Mouse (Mus musculus) embryo, embryonic 10 days (tissue): Measurements from ENCODE around the gene Gsg1.

Experiments
- DNase-seq: peaks from one replicate; pipeline ENCODE4 v3.0.0-alpha.2; 2015; ENCODE audit warnings: low spot score

The Gsg1 gene

DNA sequence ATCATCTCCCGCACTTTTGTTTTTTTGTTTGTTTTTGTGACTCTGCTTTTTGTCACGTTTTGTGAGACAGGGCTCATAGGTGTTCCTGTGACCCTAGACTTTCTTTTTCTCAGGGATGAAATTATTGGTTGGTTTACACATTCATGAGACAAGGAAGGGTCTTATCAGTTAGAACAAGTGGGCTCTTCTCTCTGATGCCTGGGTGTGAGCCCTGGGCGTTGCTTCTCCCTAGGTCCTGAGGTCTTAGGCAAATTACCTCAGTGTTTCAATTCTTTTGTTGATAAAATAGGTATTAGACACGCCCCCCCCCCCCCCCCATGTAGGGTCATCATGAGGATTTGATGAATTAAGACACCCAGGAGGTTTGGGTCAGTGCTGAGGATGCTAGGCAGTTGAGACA lies 49.3 kb downstream of the Gsg1 start:
- no peak for DNase-seq

DNA sequence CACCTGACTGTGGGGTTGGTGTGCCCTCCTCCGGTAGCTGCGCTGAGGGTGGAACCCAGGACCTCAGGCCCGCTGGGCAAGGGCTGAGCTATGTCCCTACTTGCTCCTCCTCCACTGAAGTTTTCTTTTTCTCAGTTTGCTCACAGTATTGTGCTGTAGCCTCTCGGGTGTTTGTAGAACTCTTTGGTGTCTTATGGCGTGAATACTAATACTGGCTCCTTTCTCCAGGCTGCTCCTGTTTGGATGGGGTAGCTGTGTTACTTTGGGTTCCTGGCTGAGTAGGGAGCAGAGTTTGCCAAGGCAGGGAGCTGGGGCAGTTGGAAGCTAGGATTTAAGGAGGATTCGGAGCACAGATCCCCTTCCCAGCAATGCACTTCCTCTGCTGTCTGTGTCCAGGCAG lies 50.4 kb downstream of the Gsg1 start:
- DNase-seq = no peak

DNA sequence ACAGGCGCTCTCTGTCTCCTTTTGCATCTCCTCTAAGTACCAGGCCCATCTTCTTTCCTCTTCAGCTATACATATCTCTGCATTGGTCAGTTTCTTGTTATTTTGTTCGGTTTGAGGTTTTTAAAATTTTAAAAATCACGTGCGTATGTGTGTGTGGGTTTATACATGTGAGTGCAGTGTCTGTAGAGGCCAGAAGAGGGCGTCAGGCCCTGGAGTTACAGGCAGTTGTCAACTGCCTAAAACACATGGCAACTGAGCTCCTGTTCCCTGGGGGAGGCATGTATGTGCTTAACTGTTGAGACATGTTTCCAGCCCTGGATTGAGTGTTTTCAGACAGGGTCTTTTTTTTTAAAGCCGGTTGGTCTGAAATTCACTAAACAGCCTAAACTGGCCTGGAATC lies 51.5 kb downstream of the Gsg1 start:
- DNase-seq = no peak

DNA sequence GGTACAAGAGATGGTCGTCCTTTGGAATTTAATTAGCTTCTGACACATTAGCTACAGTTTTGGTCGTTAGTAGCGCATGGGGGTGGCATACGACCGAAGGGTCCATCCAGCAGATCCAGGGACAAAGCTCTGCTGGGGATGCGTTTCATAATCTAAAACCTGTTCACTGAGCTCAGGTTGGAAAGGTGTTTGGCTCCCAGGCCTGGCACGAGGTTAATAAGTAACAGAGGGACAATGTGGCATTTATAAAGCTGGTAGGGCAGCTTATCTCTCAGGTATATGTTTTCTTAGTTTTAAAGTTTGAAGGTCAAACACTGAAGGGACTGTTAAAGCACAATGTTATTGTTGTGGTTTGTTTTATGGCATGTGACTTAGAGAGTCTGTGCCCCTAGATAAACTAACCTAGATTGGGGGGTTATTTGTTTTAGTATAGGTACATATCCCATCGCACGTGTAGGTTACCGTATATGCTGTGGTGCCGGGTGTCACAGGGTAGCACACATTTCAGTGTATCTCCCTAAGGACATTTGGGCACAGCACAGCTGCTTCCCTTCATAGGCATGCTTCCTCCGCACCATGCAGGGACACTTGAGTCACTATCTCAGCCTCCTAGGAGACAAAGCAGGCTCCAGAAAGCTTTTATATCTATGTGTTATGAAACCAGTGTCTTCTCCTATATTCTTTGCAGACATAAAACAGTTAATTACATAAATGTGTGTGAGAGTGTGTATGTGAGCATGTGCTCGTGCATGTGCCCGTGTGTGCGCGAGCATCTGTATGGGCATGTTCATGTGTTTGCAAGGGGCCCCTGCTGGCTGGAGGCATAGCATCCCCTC lies 53.8 kb downstream of the Gsg1 start:
- DNase-seq = no peak

DNA sequence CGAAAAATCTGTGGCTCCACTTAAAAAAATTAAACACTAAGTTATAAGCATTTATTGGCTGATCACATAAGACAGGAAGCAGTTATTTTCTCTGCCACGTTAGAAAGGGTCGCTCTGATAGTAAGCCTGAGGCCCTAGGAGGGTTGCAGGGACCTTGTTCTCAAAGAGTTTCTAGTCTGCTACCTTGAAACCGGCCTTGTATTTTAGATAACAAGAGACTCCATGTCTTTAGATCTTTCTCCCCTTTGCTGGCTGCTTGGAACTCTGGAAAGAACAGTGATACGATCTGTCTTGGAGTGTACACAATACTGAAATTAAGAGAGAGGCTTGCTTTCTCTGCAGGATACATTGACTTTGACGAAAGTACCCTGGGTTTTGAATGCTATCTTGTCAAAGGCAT lies 55.4 kb downstream of the Gsg1 start:
- DNase-seq = no peak

DNA sequence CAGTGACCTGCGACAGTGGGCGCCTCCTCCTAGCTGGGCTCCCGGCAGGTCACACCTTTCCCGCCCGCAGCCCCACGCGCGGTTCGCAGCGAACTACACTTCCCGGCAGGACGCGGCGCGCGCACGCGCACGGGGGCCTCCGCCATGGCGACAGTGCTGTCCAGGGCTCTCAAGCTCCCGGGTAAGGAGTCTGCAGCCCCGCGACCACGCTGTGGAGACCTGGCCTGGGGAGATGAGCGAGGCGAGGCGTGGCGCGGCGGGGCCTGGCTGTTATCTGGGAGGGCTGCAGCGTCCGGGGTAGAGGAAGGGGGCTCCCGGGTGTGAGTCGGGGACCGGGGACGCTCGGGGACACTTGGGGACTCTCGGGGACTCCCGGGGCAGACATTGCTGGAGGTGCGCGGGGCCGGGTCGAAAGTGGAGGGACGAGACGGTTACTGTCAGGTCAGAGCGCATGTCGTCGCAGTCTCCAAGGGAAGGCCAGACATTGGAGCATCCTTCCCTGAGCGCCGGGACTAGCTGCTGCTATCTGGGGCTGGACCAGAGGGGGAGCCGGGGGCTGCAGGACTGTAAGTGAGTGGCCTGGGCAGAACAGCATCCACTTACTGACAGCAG lies 56.1 kb downstream of the Gsg1 start, which contains the start of the genes Fam234b and Hebp1:
TSS of gene Fam234b (plus strand) at position 57 of the 612 bp plus-strand sequence.
TSS of gene Hebp1 (minus strand) at position 102 of the 612 bp plus-strand sequence.
- peak; percentile 81 for DNase-seq

DNA sequence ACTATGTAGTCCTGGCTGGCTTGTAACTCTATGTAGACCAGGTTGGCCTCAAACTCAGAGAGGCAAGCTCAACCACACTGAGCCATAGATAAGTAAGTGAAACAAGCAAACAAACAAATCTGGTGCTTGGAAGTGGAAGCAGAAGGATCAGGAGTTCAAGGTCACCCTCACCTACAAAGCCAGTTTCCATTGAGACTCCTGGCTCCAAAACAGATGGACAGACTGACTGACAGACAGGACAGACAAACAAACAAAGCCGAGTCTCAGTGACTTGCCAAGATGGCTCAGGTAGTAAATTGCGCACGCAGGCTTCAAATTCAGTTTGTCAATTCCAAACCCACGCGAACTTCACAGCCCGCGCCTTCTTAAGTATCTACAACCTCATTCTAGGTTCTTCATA lies 56.7 kb downstream of the Gsg1 start:
- DNase-seq = no peak

DNA sequence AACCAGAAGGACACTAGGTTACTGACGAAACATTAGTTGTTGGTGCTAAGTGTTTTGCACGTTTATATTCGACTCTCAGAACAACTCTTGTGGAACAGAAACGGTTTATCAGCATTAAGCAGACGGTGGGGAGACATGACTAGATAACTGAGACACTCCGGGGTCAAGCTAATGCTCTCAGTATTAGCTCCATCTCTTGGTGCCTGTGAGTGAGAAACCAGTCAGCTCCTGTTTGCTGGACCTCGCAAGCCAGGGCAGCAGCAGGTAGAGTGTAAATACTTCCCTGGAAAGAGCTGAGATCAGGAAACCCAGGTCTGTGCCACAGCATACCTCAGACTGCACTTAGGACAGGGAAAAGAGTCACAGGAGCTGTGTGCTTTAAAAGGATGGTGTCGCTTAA lies 57.4 kb downstream of the Gsg1 start:
- DNase-seq = no peak

DNA sequence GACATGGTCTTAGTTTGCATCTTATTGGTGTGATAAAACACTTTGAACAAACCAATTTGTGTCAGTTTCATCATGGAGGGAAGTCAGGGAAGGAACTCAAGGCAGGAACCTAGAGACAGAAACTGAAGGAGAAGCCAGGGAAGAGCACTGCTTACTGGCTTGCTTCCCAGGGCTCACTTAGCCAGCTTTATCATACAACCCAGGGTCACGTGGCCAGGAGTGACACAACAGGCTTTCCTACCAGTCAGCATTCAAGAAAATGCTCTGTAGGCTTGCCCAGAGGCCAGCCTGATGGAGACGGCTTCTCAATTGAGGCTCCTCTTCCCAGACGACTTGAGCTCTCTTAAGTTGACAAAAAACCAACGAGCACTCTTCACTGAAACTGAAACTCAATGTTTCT lies 59.2 kb downstream of the Gsg1 start:
- no peak for DNase-seq

DNA sequence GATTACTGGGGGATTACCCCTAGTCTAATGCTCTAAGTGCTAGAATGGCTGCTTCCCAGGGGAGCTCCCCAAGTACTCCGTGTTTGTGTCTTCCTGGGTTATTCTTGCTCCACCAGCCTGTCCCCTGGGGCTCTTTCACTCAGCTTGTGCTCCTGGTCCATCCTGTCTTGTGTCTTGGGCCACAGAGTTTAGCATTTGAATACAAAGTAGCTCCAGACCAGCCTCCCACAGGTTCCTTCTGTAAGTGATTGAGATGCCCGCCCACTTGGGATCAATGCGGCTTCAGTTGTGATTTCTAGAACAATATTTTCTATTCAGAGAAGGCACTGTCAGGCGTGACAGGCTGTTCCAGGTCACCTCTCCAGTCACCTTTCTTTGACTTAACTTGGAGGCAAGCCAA lies 60.4 kb downstream of the Gsg1 start:
- no peak for DNase-seq

DNA sequence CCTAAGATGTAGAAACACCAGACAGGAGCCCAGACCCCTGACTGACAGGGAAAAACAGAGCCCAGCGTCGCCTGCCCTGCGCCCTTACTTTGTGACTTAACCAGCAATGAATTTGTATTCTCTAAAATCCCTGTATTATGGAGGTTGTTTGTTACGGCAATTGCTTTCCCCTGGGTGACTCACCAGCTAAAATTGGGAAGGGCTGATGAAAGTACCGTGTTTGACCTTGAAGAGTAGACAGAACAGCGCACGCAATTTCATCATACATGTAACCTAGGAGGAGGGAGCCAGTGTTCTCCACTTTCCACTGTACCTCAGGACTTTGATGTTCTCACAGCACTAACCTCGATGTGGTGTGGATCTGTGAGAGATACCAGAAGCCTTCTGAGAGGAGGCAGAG lies 61.2 kb downstream of the Gsg1 start:
- DNase-seq = no peak

DNA sequence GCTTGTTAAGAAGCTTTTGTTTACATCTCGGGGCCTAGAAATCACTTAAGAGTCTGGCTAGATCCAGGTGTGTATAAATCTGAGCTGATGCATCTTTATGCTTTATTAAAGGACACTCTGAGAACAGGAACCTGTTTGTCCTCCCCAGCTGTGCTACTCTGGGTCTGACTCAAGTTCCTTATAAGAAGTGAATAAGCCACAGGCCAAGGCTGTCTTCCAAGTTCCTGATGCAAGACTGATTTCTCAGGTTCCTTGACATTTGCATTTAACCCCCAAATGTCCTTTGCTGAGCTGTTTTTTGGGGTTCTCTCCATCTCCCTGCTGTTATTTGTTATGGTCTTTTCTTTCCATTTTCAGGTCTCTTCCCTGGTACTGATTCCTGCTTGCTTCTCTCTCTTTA lies 62.2 kb downstream of the Gsg1 start:
- DNase-seq = no peak

DNA sequence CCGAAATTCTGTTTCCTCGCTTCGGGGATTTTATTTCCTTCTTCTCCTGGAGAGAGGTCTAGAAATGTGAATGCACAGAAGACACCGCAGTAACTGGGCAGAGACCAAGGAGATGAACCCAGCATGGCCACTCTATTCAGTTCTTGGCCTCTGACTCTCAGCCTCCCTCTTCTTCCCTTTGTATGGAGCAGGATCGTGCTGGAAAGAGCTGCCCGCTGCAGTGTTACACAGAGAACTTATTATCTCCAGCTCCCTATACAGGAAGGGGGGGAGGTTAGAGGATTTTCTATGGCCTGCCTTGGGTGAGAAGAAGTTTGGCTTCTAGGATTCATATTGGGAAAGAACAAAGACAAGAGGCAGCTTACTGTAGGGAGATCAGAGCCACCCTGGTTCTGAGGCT lies 64.0 kb downstream of the Gsg1 start:
- DNase-seq = no peak

DNA sequence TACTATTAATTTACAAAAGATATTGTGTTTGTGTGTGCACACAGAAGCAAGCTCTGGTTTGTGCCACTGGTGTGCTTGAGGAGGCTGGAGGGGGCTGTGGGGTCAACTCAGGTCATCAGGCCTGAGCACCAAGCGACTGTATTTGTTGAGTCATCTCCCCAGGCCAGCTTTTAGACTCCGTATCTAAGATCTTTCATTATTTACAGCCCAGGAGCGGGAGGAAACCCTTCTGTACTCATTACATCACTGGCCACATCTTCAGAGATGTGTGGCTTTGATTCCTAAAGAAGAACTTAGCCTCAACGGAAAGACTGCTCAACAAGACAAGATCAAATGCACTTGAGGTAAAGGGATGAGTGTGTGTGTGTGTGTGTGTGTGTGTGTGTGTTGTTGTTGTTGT lies 65.5 kb downstream of the Gsg1 start:
- no peak for DNase-seq
